Mouse (Mus musculus) naive thymus-derived CD4-positive, alpha-beta T cell, adult 2 months (primary cell): ENCODE data around the gene Atp6v0e.

Experiments used
- DNase-seq: peaks from one replicate; pipeline ENCODE4 v3.0.0-alpha.2; 2011; ENCODE audit warnings: low read depth

Atp6v0e gene

GRCm38 (mm10) chr17:26717868-26718267 lies 54.8 kb downstream of the Atp6v0e start:
- peak; percentile 35 for DNase-seq

- DNase-seq = no peak
These were observed 56.4 kb downstream of the Atp6v0e start for GRCm38 (mm10) chr17:26719405-26719804.

- no peak for DNase-seq
These were observed 58.8 kb downstream of the Atp6v0e start for GRCm38 (mm10) chr17:26721802-26722201.

- no peak for DNase-seq
These were observed 61.8 kb downstream of the Atp6v0e start for GRCm38 (mm10) chr17:26724790-26725189.

GRCm38 (mm10) chr17:26726674-26727073 lies 63.6 kb downstream of the Atp6v0e start:
- DNase-seq = no peak

GRCm38 (mm10) chr17:26727110-26727755 lies 64.2 kb downstream of the Atp6v0e start:
- no peak for DNase-seq

- no peak for DNase-seq
These were observed 79.5 kb downstream of the Atp6v0e start for GRCm38 (mm10) chr17:26742581-26742980.

GRCm38 (mm10) chr17:26743294-26743693 lies 80.3 kb downstream of the Atp6v0e start:
- DNase-seq = no peak
